Mouse (Mus musculus) megakaryocyte-erythroid progenitor cell, adult 5 weeks (primary cell): ENCODE data around the gene Cfap61. TPM values are rescaled to one million over a fixed set of nuclear protein-coding genes. Genes with fewer than 3 reads are reported as not detected.

Experiments
- polyA plus RNA-seq: library from polyadenylated mRNA; stranded (reverse); fragments of >175 nt; gene quantifications from 2 replicates; pipeline ENCODE4 v1.2.3, GENCODE M21; 2012

The Cfap61 gene
- polyA plus RNA-seq = not detected in 2 replicates

DNA sequence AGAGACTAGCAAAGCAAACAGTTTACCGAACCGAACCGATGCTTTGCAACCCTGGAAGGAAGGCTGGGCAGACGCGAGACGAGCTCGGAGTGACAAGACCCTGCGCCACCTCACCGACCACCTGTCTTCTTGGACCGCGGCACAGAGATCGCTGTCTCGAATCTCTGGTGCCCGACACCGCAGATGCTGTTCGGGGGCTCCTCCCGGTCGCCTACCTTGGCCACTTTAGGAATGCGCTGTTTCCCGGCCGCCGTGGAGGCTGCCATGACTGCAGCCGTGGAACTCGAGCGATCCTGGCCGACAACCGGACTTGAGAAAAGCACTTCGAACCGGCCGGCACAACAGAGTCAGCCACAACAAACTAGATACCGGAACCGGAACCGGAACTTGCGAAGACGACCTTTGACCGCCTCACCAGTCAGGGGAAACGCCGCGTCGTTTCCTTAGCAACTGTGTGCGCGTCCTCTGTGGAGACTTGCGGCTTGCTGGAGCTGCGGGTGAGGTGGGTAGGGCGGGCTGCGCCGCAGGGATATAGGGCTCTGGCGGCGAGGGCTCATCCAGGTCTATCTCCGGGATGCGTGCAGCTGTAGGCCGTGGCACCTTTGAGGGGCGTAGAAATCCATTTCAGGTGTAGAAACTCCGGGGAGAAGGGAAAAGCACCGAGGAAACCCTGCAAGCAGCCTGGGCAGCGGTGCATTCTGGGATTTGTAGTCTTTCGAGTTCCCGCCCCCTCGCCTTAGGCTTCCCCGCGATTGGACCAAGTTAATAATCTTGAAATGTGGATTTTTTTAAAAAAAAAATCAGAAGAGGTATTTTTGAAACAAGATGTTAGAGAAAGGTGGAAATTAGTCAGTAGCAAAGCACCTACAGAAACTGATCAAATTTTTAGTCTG is at the start of gene Cfap61, which contains the start of gene Crnkl1:
Gene Cfap61, plus strand, starts transcription at position 446 of the 893 bp plus-strand sequence.
Gene Crnkl1, minus strand, starts transcription at position 676 of the 893 bp plus-strand sequence.

GRCm38 (mm10) chr2:145901861-145902260 is 32.7 kb upstream of the Cfap61 start, which contains the start of gene Naa20:
Gene Naa20, plus strand, starts transcription at chr2:145902099.

GRCm38 (mm10) chr2:146221076-146221928 is 286.7 kb downstream of the Cfap61 start, which contains the start of gene Insm1:
Gene Insm1, plus strand, starts transcription at chr2:146221921.

Other genes starting within 250 kb of the Cfap61 start
- 21.8 and 31.1 TPM in 2 replicates for gene Naa20, start 32.7 kb upstream of the Cfap61 start, polyA plus RNA-seq
- 14.3 and 14.4 TPM in 2 replicates for gene Crnkl1, start 230 bp downstream of the Cfap61 start, polyA plus RNA-seq